Mouse (Mus musculus) monocyte, adult 5-6 weeks (primary cell): ENCODE results near the gene Fam129c. TPM values are rescaled to one million over a fixed set of nuclear protein-coding genes. Genes with fewer than 3 reads are reported as not detected.

Source experiments
- ATAC-seq: fragments of 153-309, 156-312 bp; replicated peaks from 2 replicates; pipeline ENCODE4 v1.8.0; 2017; ENCODE audit warnings: mild to moderate bottlenecking; ENCODE audit not compliant: low TSS enrichment, insufficient number of reproducible peaks, severe bottlenecking, poor library complexity, low FRiP score
- total RNA-seq: library from RNA; stranded (forward); fragments of 200-1000, 200-491, 200-594 nt; gene quantifications from 3 replicates; pipeline ENCODE4 v1.2.3, GENCODE M21; 2017

Gene Fam129c
- total RNA-seq = 6.3 to 12.8 TPM (median 6.9 TPM) in 3 replicates

DNA sequence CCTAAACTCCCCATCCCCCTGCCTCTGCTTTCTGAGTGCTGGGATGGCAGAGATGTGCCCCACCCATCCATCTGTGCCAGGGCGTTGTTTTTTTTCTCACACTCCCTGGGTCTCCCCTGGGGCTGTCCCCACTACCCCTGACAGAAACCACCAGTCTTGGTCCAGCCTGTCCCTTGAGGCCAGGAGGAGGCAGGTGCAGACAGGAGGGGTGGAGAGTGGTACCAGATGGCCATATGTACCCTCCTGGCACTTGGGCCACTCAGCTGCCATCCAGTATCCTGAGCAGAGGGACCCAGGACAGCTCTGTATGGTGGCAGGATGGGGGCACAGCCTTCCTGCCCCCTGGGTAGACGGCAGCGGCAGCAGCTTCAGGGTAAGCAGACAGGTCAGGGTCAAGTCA lies at the start of gene Fam129c:
TSS of gene Fam129c (plus strand) at position 198 of the 400 bp plus-strand sequence.
- no peak for ATAC-seq

DNA sequence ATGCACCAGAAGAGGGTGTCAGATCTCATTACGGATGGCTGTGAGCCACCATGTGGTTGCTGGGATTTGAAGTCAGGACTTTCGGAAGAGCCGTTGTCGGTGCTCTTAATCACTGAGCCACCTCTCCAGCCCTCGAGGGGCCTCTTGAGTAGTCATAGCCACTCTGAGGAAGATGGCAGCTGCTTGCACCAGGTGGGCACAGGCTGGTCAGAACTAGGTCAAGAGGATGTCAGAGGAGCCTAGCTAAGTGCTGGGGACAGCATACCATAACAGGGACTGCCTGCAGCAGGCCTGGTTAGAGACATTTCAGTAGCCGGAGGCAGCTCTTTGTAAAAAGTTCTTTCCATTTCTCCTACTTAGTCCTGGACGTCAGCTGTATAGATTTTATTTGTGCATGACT lies 46.7 kb upstream of the Fam129c start:
- ATAC-seq = no peak

GRCm38 (mm10) chr8:71552770-71553169 lies 44.7 kb upstream of the Fam129c start:
- ATAC-seq = no peak

DNA sequence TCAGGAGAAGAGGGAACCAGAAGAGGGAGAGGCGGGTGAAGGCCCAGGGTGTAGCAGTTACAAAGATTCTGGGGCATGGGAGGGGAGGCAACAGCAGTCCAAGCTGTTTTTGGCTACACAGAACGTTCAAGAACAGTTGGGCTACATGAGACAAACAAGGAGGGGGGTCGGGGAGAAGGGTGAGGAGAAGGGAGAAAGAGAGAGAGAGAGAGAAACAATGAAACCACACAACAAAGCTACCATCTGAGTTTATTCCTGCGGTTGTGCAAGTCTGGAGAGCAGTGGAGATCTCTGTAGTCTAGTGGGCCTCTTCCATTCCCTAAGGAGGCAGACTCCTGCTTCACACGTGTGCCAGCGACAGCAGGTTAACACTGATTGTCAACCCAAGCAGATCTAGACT lies 43.4 kb upstream of the Fam129c start:
- ATAC-seq = no peak

DNA sequence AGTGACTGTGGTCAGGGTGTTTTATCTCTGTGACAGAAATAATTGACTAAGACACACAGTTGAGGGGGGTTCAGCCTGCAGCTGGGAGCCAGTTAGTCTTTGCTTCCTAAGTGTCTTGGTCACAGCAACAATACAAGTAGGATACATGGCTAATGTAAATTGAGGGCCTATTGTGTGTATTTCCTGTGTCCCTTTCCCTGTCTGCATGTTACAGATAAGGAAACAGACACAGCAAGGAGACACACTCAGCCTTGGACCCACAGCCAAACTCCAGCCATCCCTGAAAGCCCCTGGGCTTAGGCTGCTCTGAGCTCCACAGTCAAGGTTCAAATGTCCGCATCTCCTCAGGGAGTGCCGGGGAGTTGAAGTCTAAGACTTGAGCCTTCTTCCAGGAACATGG lies 42.8 kb upstream of the Fam129c start:
- ATAC-seq = no peak

DNA sequence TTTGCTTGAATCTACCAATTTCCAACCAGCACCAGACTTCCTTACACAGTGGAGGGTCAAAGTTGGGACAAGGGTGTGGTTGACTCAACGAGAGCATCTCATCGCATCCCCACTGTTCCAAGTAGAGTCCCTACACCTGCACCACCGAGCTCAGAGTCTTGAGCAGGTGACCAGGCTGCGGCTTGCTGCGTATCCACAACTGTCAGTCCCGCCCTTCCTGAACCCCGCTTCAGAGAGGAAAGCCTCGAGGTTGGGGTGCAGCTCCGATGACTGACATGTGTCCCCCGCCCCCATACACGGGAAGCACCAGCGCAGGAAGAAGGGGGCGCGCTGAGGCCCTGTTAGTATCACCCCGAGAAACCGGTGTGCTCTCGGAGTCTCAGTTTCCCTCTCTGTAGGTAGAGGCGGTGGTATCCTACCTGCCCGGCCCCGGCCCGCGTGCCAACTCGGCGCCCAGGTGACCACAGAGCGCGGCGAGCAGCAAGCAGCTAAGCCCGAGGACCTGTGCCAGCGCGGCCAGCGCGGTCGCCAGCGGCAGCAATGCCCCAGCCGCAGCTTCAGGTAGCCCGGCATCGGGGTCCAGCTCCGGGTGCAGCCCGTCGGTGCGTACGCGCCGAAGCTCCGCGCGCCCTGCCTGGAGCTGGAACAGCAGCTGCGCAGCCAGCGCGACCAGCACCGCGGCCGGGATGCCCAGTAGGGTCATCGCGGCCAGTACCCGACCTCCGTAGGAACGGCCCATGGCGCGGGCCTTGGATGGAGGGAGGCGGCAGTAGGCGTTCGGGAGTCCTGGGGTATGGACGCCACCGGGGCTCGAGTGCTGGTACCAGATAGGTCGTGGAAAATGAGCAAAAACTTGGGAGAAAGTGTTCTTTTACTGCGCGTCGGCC lies 39.1 kb upstream of the Fam129c start, which contains the start of gene Tmem221:
TSS of gene Tmem221 (minus strand) at position 801 of the 887 bp plus-strand sequence.
- no peak for ATAC-seq

- ATAC-seq = peak; percentile 64
Observed at GRCm38 (mm10) chr8:71558958-71559690, 38.3 kb upstream of the Fam129c start.

- no peak for ATAC-seq
Observed at GRCm38 (mm10) chr8:71560071-71560470, 37.4 kb upstream of the Fam129c start.

DNA sequence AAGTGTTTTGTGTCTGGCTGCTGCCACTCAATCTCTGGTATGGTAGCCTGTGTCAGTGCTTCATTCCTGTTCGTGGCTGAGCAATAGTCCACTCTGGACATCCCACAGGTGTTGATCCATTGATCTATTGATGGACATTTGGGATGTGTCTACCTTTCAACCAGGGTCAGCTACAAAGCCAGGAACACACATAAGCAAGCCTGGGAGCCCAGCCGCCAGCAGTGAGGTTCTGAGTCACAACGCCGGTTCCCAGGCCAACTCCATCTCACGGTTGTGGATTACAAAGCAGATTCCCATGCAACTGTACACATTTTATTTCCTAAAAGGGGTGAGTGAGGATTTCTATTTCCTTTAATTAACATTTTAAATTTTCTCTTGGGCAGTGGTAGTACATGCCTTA lies 36.7 kb upstream of the Fam129c start:
- no peak for ATAC-seq

GRCm38 (mm10) chr8:71561401-71561800 lies 36.0 kb upstream of the Fam129c start:
- ATAC-seq = peak; percentile 42

- peak; percentile 44; the same call in 1 of the 2 replicates for ATAC-seq
Observed at GRCm38 (mm10) chr8:71562751-71563150, 34.7 kb upstream of the Fam129c start.

- ATAC-seq = no peak
Observed at GRCm38 (mm10) chr8:71563992-71564391, 33.5 kb upstream of the Fam129c start.

DNA sequence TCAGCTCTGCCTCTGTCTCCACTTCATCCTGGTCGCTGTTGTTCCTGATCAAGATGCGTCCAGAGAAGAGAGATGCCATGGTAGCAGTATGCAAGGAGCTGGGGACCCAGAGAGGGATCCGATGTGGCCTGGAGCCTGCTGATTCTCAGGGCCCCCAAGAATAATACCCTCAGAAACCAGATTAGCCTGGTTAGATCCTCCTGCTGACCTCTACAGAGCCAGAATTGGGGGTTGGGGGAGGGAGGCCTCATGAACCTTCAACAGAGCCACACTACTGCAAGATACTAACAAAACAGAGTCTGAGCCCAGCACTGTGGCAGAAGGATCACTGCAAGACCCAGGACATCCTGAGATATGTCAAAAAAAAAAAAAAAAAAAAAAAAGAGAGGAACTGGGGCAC lies 30.9 kb upstream of the Fam129c start, which contains the start of gene Nxnl1:
TSS of gene Nxnl1 (minus strand) at position 101 of the 400 bp plus-strand sequence.
- no peak for ATAC-seq

DNA sequence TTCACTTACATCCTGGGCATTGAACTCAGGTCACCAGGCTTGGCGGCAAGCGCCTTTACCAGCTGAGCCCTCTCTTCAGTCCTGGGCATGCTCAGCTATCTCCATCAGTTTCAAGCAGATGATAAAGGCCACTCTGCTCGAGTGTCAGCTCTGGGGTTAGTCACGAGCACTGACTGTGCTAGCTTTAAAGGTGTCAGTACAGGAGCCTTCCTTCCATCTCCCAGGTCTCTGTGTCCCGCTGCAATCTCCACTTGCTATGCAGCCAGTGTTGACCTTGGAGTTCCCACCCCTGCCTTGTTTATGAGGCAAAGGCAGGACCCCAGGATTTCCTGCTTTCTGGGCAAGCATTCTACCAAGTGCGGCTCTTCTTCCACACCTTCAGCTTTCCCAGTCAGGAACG lies 29.9 kb upstream of the Fam129c start:
- no peak for ATAC-seq

DNA sequence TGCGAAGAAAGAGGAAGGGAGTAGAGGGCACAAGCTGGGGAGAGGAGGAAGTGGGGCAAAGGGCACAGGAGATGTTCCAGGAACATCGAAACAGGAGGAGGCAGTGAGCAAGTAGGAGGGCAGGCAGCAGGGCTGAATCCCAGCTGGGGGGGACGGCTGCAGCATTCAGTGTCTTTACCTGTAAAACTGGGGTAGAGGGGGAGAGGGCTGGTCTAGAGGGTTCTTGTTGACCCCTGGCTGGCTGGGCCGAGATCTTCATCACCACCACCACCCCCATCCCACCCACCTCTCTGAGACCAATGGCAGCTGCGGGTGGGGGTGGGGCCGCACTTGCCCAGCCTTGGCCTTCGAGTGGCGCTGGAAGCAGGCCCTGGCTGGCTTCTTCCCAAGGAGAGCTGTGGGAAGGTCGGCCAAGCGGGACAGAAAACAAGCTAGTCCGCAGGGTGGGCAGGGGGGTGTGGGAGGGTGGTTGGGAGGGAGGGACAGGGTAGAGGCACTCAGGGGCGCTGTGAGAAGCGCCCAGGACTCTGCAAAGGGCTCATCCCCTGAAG lies 29.0 kb upstream of the Fam129c start, which contains the start of gene Slc27a1:
TSS of gene Slc27a1 (plus strand) at position 496 of the 551 bp plus-strand sequence.
- no peak for ATAC-seq

GRCm38 (mm10) chr8:71568941-71569340 lies 28.5 kb upstream of the Fam129c start:
- no peak for ATAC-seq

DNA sequence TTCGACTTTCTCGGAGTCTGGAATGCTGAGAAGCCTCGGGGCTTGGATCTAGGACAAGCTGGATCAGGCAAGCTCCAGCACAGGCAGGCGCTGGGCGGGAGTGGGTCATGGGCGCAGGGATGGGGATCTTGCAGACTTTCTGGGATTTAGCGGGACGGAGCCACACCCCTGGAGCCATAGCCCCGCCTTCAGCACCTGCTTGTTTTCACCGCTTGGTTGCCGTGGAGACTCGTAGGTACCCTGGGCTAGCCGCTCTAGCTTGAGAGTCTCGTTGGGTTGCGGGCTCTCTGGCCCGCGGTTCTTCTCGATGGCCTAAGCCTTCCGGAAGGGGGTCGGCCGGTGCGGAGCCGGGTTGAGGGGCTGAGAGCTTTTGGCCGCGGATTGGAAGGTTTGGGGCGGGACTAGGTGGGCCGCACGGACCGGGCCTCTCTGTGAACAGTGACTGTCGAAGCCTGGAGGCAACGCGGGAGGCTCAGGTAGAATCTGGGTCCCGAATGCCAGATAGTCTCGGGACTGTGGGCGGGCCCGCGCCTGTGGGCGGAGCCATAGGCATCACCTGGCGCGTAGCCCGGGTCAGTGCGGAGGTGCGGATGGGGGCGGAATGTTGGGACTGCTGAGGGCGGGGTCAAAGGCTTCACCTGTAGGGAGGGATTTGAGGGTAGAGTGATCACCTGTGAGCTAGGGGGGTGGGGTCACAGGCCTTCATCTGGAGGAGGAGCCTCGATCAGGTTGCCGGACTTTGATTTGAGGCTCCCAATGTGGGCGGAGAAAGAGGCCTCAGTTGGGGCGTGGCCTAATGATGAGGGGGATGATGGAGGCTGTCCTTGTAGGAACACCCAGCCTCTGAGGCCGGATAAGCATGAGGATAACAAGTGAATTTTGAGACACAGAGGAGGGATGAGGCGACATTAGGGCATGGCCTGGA lies 27.8 kb upstream of the Fam129c start:
- peak; percentile 52 for ATAC-seq

DNA sequence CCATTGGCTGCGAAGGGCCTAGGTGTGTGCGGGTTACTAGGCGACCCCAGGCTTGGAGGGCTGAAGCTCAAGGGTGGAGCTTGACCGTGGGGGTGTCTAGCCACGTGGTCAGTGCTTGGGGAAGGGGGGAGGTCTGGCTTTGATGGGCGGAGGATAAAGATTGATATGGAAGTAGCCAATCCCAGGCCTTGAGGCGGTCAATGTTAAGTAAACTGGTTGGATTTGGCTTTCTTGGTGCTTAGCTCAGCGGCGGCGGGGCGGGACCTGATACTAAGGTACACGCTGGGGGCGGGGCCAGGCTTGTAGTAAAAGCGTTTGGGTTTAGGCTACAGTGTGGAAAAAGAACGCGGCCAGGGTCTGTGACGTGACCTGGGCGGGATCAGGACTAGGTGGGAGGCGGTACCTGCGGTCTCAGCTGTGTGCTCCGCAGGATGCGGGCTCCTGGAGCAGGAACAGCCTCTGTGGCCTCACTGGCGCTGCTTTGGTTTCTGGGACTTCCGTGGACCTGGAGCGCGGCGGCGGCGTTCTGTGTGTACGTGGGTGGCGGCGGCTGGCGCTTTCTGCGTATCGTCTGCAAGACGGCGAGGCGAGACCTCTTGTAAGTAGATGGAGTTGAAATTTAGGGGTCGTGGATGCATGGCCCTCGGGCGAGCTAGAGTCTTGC lies 27.0 kb upstream of the Fam129c start:
- ATAC-seq = peak; percentile 74
